Mouse (Mus musculus) ZHBTc4 (cell line): ENCODE data around the gene 2210011C24Rik.
"Not testable (repeated sequence)": the region's sequence is repeated elsewhere in the genome, so short reads cannot be mapped to it uniquely, and the experiment has no call there.

ENCODE experiments used
- DNase-seq: peaks from one replicate; pipeline ENCODE4 v3.0.0-alpha.2; 2011; ENCODE audit warnings: low read depth, low spot score

2210011C24Rik gene

GRCm38 (mm10) chr8:84019738-84020137 is 7.8 kb upstream of the 2210011C24Rik start:
- DNase-seq, result no peak

- DNase-seq, result peak; percentile 39
These were observed 3.9 kb upstream of the 2210011C24Rik start for GRCm38 (mm10) chr8:84015833-84016232.

DNA sequence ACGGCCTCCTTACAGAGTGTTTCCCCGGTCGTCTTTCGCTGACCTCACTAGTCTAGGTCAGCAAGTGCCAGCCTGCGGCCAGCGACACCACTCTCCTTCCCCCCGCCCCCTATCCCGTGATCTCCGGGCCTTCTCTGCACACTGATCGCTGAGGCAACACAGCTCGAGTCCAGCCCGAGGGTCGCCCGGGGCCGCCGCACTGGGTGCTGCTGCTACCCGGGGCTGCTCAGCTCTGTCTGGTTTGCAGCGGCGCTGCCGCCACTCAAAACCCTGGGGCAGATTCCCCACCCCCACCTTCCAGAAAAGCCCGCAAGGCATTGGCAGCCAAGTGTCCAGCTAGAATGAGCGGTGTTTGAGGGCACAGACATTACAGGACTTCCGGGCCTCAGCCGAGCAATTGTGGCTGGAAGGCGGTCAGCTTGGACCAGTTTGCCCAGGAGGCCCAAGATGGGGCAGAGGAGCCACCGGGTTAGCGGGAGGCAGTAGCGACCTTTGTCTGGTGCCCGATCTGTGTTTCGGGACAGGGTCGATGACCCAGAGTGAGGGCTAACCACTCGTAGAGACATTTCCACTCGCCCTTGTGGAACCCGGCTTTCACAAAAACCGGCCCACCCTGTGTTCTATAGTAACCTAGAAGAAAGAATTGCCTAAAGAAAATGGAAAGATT is 661 bp upstream of the 2210011C24Rik start:
- DNase-seq, result peak; percentile 38

DNA sequence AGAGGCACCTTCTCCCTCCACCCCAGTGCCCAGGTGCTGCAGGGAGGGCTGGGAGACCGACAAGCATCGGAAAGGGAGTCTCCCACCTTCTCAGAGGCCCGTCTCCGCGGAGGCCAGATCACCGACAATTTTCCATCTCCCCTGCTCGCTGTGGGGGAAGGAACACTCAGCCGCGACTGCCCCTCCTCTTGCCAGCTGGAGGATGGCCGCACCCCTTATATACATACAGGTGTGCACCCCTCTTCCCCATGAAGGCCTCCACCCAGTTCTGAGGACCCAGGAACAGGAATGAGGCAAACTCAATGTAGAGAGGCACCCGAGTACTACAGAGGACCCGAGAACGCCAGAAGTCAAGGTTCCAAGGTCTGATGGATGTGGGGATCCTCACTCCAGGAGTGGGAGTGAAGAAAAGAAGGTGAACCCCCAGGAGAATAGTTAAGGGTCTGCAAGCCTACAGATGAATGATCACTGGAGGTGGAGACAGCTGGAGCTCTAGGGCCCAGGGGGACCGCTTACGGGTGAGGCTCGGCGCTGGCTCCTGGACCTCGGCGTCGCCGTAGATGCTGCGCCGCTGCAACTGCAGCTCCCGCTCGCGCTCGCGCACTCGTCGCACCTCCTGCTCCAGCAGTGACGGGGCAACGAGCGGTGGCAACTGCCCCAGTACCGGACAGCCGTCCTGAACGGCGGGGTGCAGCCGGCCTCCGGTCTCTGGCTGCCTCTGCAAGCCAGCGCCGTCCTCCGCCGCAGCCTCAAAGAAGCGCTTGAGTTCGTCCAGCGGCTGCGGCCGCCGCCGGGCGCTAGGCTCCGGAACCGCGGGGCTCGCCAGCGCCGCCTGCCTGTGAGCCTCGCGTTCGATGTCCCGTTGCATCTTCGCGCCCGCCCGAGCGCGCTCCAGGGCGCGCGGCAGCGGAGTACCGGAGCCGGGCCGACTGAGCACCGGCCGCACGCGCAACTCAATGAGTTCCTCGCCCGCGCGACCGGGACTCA is 1.1 kb downstream of the 2210011C24Rik start:
- DNase-seq, result peak; percentile 85

GRCm38 (mm10) chr8:84009876-84010275 is 2.1 kb downstream of the 2210011C24Rik start:
- peak; percentile 92 for DNase-seq

GRCm38 (mm10) chr8:84008362-84008761 is 3.6 kb downstream of the 2210011C24Rik start:
- peak; percentile 87 for DNase-seq

- not testable (repeated sequence) for DNase-seq
These were observed 6.5 kb downstream of the 2210011C24Rik start for GRCm38 (mm10) chr8:84005502-84005901.

GRCm38 (mm10) chr8:84004533-84005201 is 7.3 kb downstream of the 2210011C24Rik start:
- DNase-seq, result peak; percentile 97

GRCm38 (mm10) chr8:84003612-84004246 is 8.2 kb downstream of the 2210011C24Rik start:
- DNase-seq, result no peak

DNA sequence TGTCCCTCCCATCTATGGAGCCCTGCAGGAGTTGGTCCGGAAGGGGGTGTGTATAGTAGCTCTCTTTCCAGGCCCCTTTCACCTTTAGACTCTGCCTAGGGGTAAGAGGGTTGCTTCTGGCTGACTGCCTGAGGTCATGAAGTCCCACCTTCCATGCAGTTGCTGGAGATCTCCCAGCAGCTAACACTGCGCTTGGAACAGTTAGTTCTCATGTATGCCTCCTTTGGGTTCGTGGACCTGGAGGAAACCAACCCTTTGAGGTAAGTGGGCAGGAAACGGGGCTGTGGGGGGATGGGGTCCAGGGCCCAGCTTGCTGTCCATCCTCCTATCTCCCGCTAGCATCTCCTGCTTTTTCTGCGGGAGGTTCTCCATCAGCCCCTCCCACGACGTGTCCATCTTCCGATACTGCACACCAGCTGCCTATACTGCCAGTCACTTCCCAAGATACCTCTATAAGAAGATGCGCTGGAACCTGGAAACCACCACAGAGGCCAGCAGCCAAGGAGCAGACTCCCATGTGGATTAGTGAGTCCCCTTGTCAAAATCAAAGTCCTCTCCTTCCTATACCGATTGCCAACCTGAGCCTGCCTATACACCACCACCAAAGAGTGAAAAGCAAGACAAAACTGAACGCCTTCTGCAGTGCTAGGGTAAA is 8.9 kb downstream of the 2210011C24Rik start:
- DNase-seq, result no peak

DNA sequence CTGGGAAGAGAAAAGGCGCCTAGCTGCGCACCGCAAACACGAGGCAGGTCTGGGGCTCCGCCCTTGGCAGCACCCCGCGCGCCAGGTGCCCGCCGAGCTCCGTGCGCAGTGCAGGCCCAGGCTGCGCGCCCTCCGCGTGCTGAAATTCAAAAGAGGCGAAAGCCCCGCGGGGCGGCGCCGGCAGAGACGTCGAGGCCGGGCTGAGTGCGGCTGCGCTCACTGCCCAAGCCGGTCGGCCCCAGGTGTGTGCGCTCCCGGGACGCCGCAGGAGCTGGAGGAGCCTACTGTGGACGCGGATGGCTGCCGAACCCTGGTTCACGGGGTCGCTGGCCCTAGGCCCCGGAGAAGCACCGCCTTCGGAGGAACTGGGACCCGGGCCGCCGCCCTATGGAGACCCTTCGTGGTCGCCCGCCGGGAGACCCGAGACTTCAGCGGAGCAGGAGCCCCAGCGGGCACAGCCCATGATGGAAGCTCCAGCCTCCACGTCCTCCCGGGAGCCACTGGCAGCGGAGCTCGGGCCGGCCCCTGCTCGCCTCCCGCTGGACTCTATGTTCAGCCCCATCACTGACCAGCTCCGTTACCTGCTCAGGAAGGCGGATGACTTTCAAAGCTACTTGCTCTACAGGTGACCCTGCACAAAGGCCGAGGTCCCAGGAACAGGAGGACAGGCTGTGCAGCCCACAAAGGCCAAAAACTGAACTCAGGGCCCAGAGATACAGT is 10.5 kb downstream of the 2210011C24Rik start, which contains the start of gene 1700067K01Rik:
Gene 1700067K01Rik (plus strand): TSS at position 222 of the 720 bp plus-strand sequence.
- DNase-seq, result peak; percentile 75

- no peak for DNase-seq
These were observed 12.1 kb downstream of the 2210011C24Rik start for GRCm38 (mm10) chr8:83999825-84000224.

DNA sequence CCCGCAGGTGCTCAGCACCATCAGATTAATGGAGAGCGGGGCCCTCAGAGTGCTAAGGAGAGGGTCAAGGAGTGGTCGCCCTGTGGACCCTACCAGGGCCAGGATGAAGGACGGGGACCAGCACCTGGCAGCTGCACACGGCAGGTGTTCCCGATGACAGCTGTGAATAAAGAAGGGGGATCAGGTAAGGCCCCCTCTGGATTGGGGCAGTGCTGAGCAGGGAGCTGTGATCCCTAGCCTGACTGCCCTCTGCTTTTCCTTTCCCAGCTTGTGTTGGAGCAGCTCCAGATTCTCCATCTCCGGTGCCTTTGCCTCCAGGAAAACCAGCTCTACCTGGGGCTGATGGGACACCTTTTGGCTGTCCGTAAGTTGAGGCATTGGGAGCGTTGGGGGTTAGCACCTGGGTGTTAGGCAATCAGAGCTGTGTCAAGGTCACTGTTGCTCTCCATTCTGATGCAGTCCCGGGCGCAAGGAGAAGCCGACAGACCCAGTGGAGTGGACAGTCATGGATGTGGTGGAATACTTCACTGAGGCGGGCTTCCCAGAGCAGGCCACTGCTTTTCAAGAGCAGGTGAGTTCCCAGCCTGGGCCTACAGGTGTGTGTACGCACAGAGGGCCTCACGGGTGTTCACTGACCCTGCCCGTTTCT is 12.8 kb downstream of the 2210011C24Rik start:
- DNase-seq, result no peak

DNA sequence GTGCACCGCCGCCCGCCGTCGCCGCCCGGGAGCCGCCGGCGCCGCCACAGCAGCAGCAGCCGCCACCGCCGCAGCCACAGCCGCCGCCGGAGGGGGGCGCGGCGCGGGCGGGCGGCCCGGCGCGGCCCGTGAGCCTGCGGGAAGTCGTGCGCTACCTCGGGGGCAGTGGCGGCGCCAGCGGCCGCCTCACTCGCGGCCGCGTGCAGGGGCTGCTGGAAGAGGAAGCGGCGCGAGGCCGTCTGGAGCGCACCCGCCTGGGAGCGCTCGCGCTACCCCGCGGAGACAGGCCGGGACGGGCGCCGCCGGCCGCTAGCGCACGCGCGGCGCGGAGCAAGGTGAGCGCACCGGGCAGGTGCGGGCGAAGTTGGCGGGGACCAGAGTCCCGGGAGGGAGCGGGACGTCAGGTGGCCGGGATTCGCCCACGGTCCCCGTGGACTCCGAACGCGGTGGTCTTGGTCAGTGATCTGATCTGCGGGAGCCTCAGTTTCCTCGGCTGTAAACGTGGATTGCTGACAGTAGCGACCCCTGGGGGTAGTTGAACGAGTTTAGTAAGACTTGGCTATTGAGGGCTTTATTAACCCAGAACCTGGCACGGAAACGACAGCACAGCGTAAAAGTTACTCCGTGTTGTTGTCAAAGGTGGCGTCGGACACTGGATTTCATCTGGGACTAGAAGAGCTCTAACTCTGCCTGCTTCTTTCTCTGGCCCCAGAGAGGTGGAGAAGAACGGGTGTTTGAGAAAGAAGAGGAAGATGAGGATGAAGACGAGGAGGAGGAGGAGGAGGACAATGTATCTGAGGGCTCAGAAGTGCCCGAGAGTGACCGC is 13.5 kb downstream of the 2210011C24Rik start:
- peak; percentile 87 for DNase-seq

DNA sequence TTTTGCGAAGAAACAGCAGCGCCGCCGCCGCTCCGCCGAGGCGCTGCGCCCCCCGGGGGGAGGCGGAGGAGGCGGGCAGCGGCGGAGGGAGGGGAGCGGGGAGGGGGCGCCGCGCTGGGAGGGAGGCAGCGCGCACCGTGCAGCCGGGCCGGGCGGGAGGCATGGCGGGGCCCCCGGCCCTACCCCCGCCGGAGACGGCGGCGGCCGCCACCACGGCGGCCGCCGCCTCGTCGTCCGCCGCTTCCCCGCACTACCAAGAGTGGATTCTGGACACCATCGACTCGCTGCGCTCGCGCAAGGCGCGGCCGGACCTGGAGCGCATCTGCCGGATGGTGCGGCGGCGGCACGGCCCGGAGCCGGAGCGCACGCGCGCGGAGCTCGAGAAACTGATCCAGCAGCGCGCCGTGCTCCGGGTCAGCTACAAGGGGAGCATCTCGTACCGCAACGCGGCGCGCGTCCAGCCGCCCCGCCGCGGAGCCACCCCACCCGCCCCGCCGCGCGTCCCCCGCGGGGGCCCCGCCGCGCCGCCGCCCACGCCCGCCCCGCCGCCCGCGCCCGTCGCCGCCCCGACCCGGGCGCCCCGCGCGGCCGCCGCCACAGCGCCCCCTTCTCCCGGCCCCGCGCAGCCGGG is 14.3 kb downstream of the 2210011C24Rik start, which contains the start of gene Samd1:
Gene Samd1 (plus strand): TSS at position 162 of the 631 bp plus-strand sequence.
- DNase-seq, result peak; percentile 79

GRCm38 (mm10) chr8:83996567-83997505 is 15.1 kb downstream of the 2210011C24Rik start:
- peak; percentile 89 for DNase-seq

GRCm38 (mm10) chr8:83995973-83996372 is 16.0 kb downstream of the 2210011C24Rik start:
- no peak for DNase-seq
